Mouse (Mus musculus) midbrain, postnatal 0 days (tissue): Measurements from ENCODE around the gene Vmn2r7. TPM values are rescaled to one million over a fixed set of nuclear protein-coding genes. Genes with fewer than 3 reads are reported as not detected.
"Not testable (repeated sequence)": the region's sequence is repeated elsewhere in the genome, so short reads cannot be mapped to it uniquely, and the experiment has no call there.

Experiments
- ATAC-seq: fragments of 200-750 bp; cut with Nextera tagmentation; 2 replicates; pipeline ENCODE4 v1.8.0; 2017; ENCODE audit warnings: moderate number of reproducible peaks, mild to moderate bottlenecking, moderate TSS enrichment, moderate library complexity; ENCODE audit not compliant: low FRiP score
- DNase-seq: peaks from one replicate; pipeline ENCODE4 v3.0.0-alpha.2; 2015; ENCODE audit warnings: low spot score
- H3K27ac ChIP-seq: fragments of 300-500 bp; sonication (generic); 2 replicates; pipeline ENCODE4 v1.5.1; 2014; ENCODE audit warnings: low read depth, mild to moderate bottlenecking, low read length, mixed read lengths
- H3K27me3 ChIP-seq: fragments of 300-500 bp; sonication (generic); 2 replicates; pipeline ENCODE4 v1.6.1; 2014; ENCODE audit warnings: low read length, control low read depth, mixed read lengths; ENCODE audit not compliant: insufficient read depth
- H3K36me3 ChIP-seq: fragments of 300-500 bp; sonication (generic); 2 replicates; pipeline ENCODE4 v1.6.1; 2014; ENCODE audit warnings: low read length, control low read depth, mixed read lengths; ENCODE audit not compliant: insufficient read depth
- H3K4me1 ChIP-seq: fragments of 300-500 bp; sonication (generic); 2 replicates; pipeline ENCODE4 v1.6.1; 2014; ENCODE audit warnings: mild to moderate bottlenecking, control low read depth, antibody characterized with exemption, low read length, mixed read lengths; ENCODE audit not compliant: insufficient read depth
- H3K4me2 ChIP-seq: fragments of 300-500 bp; sonication (generic); 2 replicates; pipeline ENCODE4 v1.6.1; 2014; ENCODE audit warnings: low read depth, mild to moderate bottlenecking, low read length, mixed read lengths; ENCODE audit not compliant: poor library complexity, severe bottlenecking
- H3K4me3 ChIP-seq: fragments of 300-500 bp; sonication (generic); 2 replicates; pipeline ENCODE4 v1.5.1; 2014; ENCODE audit warnings: low read depth, mild to moderate bottlenecking, low read length, moderate library complexity
- H3K9ac ChIP-seq: fragments of 300-500 bp; sonication (generic); replicated peaks from 2 replicates; pipeline ENCODE4 v1.6.1; 2014; ENCODE audit warnings: mild to moderate bottlenecking, low read length, moderate library complexity, mixed read lengths; ENCODE audit not compliant: poor library complexity, severe bottlenecking
- H3K9me3 ChIP-seq: fragments of 300-500 bp; sonication (generic); 2 replicates; pipeline ENCODE4 v1.6.1; 2016; ENCODE audit warnings: low read length, control low read depth
- CTCF ChIP-seq: IDR thresholded peaks from 2 replicates; pipeline ENCODE4 v1.5.1; 2016; ENCODE audit warnings: antibody characterized with exemption, mild to moderate bottlenecking
- WGBS: fragments of 180-500 bp; shearing (Covaris S2); extraction: QIAGEN DNeasy Blood & Tissue Kit; methylation state at CpG from one replicate; pipeline ENCODE4 v1.1.7; 2014; 5-methylcytosine and 5-hydroxymethylcytosine counted together
- polyA plus RNA-seq: library from polyadenylated mRNA; unstranded; fragments of >200 nt; fragmentation: Nextera tagmentation; extraction: Ambion mirVana; gene quantifications from 2 replicates; pipeline ENCODE4 v1.2.1, GENCODE M21; 2015
- total RNA-seq: library from RNA; depleted of rRNA; stranded (reverse); fragments of >200 nt; gene quantifications from 2 replicates; pipeline ENCODE4 v1.2.3, GENCODE M21; 2014; rRNA removed

Vmn2r7 gene
- total RNA-seq (not detected in 2 replicates), polyA plus RNA-seq (not detected in 2 replicates)

DNA sequence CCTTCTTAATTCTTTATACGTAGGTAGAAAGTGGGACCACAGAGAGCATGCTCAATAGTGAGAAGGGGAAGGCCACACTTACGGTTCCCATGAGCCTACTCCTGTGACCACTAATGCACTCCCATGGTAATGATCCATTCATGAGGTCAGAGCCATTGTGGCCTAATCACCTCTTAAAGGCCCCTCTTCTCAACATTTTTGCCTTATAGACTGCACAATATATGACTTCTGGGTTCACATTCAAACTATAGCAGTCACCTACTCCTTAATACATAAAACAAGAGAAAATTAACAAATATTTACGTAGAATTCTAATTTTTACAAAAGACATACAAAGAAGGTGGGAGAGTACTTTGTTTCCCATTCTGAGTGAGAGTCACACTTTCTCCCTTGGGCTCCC, at the start of gene Vmn2r7:
Gene Vmn2r7 (minus strand): TSS at position 101 of the 400 bp plus-strand sequence.
- H3K4me1 ChIP-seq, ATAC-seq, H3K27me3 ChIP-seq, H3K27ac ChIP-seq, H3K4me2 ChIP-seq, DNase-seq, H3K4me3 ChIP-seq, H3K9me3 ChIP-seq, H3K36me3 ChIP-seq, H3K9ac ChIP-seq: not testable (repeated sequence)
- 86% methylated on average over 2 of the region's 3 CpGs for WGBS

DNA sequence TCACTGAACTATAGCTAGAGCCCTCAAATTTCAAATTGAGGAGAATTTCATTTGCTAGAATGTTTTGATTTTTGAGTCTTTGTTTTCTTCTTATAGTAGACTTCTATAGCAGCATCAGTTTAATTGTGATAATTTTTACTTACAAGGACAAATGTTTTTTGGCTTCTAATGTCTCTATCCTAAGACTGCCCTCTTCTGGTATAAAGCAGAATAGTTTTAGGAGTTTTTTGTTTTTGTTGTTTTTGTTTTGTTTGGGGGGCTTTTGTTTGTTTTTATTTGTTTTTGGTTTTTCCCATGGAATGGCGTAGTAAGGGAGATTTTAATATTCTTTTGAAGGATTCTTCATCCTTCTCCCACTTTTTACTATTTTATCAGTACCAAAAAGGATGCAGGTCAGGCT, 45.2 kb upstream of the Vmn2r7 start:
- Histone ChIP-seq H3K4me3 (no peak overlapping the region), H3K27ac (no peak overlapping the region), H3K27me3 (no peaks in the 10 kb centered on the region), H3K4me2 (no peak overlapping the region), H3K36me3 (no peaks in the 10 kb centered on the region), H3K4me1 (no peaks in the 10 kb centered on the region), H3K9me3 (no peaks in the 10 kb centered on the region), H3K9ac (no peak overlapping the region)
- ATAC-seq (no peak), DNase-seq (no peak)
- WGBS: 56% methylated on average over 1 of the region's 1 CpGs
- peak; percentile 37; the same call in 1 of the 2 replicates for TF ChIP-seq CTCF

DNA sequence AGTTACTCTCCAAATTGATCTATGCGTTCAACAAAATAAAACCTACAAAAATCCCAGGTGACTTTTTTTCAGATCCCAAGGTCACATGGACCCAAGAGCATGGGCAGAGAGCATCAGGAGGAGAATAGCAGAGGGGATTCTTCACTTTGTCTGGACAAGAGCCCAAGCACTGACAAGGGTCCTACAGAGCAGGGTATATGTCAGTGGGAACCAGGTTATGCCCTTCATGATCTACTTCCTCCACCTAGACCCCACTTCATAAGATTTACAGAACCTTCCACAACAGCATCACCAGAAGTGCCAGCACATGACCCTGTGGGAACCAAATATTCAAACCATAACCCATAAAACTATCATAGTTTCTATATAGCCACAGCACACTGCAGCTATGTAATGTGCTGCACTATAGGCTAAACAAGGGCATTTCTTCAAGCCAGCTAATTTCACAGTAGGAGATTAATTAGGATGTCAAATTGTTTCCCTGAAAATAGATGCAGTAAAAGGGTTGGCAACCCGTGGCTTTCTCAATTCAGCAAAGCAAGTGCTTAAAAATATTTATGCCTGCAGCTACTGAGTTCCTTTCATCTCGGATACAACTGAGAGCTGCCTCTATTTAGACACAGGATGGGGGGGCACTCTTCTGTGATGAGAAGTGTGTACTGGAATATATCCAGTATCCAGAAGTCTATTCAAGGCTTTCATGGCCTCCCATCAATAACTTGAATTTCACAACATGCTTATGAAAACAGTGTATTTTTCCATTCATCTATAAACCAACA, 33.8 kb upstream of the Vmn2r7 start:
- Histone ChIP-seq H3K4me1 (no peaks in the 10 kb centered on the region), H3K9me3 (no peaks in the 10 kb centered on the region), H3K4me2 (no peak overlapping the region), H3K36me3 (no peaks in the 10 kb centered on the region), H3K27me3 (no peaks in the 10 kb centered on the region), H3K4me3 (no peak overlapping the region), H3K9ac (no peak overlapping the region), H3K27ac (no peak overlapping the region)
- DNase-seq (peak; percentile 23), ATAC-seq (peak; percentile 65)
- no peak for TF ChIP-seq CTCF
- 45% methylated on average over 3 of the region's 3 CpGs for WGBS

DNA sequence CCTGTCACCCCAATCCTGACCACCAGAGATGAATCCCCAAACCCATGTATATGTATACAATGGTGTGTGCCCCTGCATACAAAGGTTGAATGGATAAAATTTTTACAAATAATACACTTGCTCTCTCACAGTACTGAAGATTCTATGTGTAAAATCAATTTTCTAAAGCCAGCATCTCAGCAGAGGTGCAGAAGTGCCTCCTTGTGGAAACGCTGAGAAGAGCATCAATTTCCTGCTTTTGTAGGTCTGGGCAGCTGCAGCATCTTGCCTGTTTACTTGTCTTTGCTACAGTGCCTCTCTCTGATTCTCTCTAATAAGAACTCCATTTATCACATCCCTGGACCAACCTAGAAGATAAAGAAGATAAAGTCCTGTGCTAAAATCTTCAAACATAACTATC, 32.1 kb upstream of the Vmn2r7 start:
- peak; percentile 65 for TF ChIP-seq CTCF
- H3K4me3 ChIP-seq: no peak overlapping the region
- H3K36me3 ChIP-seq: no peaks in the 10 kb centered on the region
- DNase-seq: peak; percentile 30
- no peaks in the 10 kb centered on the region for H3K27me3 ChIP-seq
- ATAC-seq: no peak
- no peaks in the 10 kb centered on the region for H3K9me3 ChIP-seq
- WGBS: 53% methylated on average over 1 of the region's 1 CpGs
- no peaks in the 10 kb centered on the region for H3K4me1 ChIP-seq
- H3K27ac ChIP-seq: no peak overlapping the region
- H3K4me2 ChIP-seq: no peak overlapping the region
- no peak overlapping the region for H3K9ac ChIP-seq

GRCm38 (mm10) chr3:64842881-64843280, 1.7 kb downstream of the Vmn2r7 start:
- H3K9me3 ChIP-seq: no peaks in the 10 kb centered on the region
- WGBS: 93% methylated on average over 2 of the region's 2 CpGs
- H3K27ac ChIP-seq: no peak overlapping the region
- no peak for TF ChIP-seq CTCF
- DNase-seq (no peak), ATAC-seq (no peak)
- no peak overlapping the region for H3K4me3 ChIP-seq
- H3K36me3 ChIP-seq: no peaks in the 10 kb centered on the region
- H3K4me1 ChIP-seq: no peaks in the 10 kb centered on the region
- H3K9ac ChIP-seq: no peak overlapping the region
- H3K4me2 ChIP-seq: no peak overlapping the region
- H3K27me3 ChIP-seq: no peaks in the 10 kb centered on the region

DNA sequence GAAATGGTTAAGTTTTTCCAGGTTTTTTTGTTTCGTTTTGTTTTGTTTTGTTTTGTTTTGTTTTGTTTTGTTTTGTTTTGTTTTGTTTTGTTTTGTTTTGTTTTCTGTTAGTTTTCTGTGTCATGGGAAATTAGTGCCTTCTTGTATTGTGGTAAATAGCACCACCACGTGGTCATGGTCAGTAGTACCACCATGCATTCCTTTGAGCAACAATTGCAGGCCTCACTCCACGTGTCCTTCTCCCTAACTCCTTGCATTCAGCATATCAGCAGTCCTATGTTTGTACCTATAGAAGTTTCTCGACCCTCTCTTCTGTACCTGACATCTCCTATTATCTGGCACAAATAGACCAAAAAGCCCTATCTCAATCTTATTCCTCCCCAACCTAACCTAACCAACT, 2.3 kb downstream of the Vmn2r7 start:
- H3K4me3 ChIP-seq: no peak overlapping the region
- no peaks in the 10 kb centered on the region for H3K27me3 ChIP-seq
- peak; percentile 72 for DNase-seq
- H3K9ac ChIP-seq: no peak overlapping the region
- H3K27ac ChIP-seq: no peak overlapping the region
- no peak overlapping the region for H3K4me2 ChIP-seq
- WGBS: 13% methylated on average over 4 of the region's 4 CpGs
- H3K9me3 ChIP-seq: no peaks in the 10 kb centered on the region
- ATAC-seq: peak; percentile 27; the same call in 1 of the 2 replicates
- H3K4me1 ChIP-seq: no peaks in the 10 kb centered on the region
- TF ChIP-seq CTCF: peak; percentile 75
- H3K36me3 ChIP-seq: no peaks in the 10 kb centered on the region
